Mouse (Mus musculus): Measurements from ENCODE around the gene C9.

C9 gene

GRCm38 (mm10) chr15:6483561-6483960 lies 38.4 kb downstream of the C9 start:
- no peak for DNase-seq (ENCODE audit: low read depth)

- DNase-seq (ENCODE audit: low read depth): peak; percentile 95
Observed at GRCm38 (mm10) chr15:6492386-6492785, 47.3 kb downstream of the C9 start.

GRCm38 (mm10) chr15:6498396-6499070 lies 53.4 kb downstream of the C9 start:
- no peak for DNase-seq (ENCODE audit: low read depth)

- peak; percentile 92 for DNase-seq (ENCODE audit: low read depth)
Observed at GRCm38 (mm10) chr15:6500787-6501186, 55.7 kb downstream of the C9 start.

GRCm38 (mm10) chr15:6517525-6517924 lies 72.4 kb downstream of the C9 start:
- no peak for DNase-seq (ENCODE audit: low read depth)

GRCm38 (mm10) chr15:6519417-6520255 lies 74.5 kb downstream of the C9 start:
- peak; percentile 97 for DNase-seq (ENCODE audit: low read depth)

- peak; percentile 86 for DNase-seq (ENCODE audit: low read depth)
Observed at GRCm38 (mm10) chr15:6520505-6521155, 75.5 kb downstream of the C9 start.

- peak; percentile 86 for DNase-seq (ENCODE audit: low read depth)
Observed at GRCm38 (mm10) chr15:6522653-6523167, 77.6 kb downstream of the C9 start, which contains the start of gene Fyb. Gene Fyb (plus strand): TSS chr15:6522853.

GRCm38 (mm10) chr15:6524801-6525200 lies 79.7 kb downstream of the C9 start:
- DNase-seq (ENCODE audit: low read depth): peak; percentile 34

- peak; percentile 76 for DNase-seq (ENCODE audit: low read depth)
Observed at GRCm38 (mm10) chr15:6525386-6525785, 80.3 kb downstream of the C9 start.

GRCm38 (mm10) chr15:6533858-6534343 lies 88.8 kb downstream of the C9 start:
- no peak for DNase-seq (ENCODE audit: low read depth)

- DNase-seq (ENCODE audit: low read depth): no peak
Observed at GRCm38 (mm10) chr15:6534592-6534991, 89.5 kb downstream of the C9 start.

- peak; percentile 98 for DNase-seq (ENCODE audit: low read depth)
Observed at GRCm38 (mm10) chr15:6539639-6540338, 94.7 kb downstream of the C9 start.

All from 416B (cell line).